Mouse (Mus musculus) ES-Bruce4 (cell line): ENCODE results near the gene Mylk. TPM values are rescaled to one million over a fixed set of nuclear protein-coding genes. Genes with fewer than 3 reads are reported as not detected.

Experiments used
- H3K27ac ChIP-seq: 2 replicates; pipeline ENCODE4 v1.5.1; 2012; ENCODE audit warnings: low read length, inconsistent platforms; ENCODE audit not compliant: insufficient read depth
- H3K27me3 ChIP-seq: 2 replicates; pipeline ENCODE4 v1.6.1; 2012; ENCODE audit warnings: mild to moderate bottlenecking, low read length, inconsistent platforms; ENCODE audit not compliant: control insufficient read depth, poor library complexity, insufficient read depth, severe bottlenecking
- H3K36me3 ChIP-seq: 2 replicates; pipeline ENCODE4 v1.6.1; 2012; ENCODE audit warnings: inconsistent platforms, mild to moderate bottlenecking, low read length, moderate library complexity; ENCODE audit not compliant: control insufficient read depth, poor library complexity, insufficient read depth, severe bottlenecking
- H3K4me1 ChIP-seq: one replicate; pipeline ENCODE4 v1.8.1; 2011; ENCODE audit warnings: low read length; ENCODE audit not compliant: control insufficient read depth, insufficient read depth
- H3K4me3 ChIP-seq: 2 replicates; pipeline ENCODE4 v1.5.1; 2011; ENCODE audit warnings: low read depth, mild to moderate bottlenecking, low read length
- H3K9ac ChIP-seq: 2 replicates; pipeline ENCODE4 v1.6.1; 2012; ENCODE audit warnings: low read depth, mild to moderate bottlenecking, inconsistent platforms; ENCODE audit not compliant: poor library complexity, severe bottlenecking
- H3K9me3 ChIP-seq: replicated peaks from 2 replicates; pipeline ENCODE4 v1.6.1; 2012; ENCODE audit warnings: mild to moderate bottlenecking, low read length, inconsistent platforms; ENCODE audit not compliant: control insufficient read depth, poor library complexity, insufficient read depth, severe bottlenecking
- CTCF ChIP-seq: IDR thresholded peaks from one replicate; pipeline ENCODE4 v1.8.1; 2011; ENCODE audit warnings: low read depth, low read length
- EP300 ChIP-seq: IDR thresholded peaks from 2 replicates; pipeline ENCODE4 v1.6.1; 2011; ENCODE audit warnings: low read depth, low read length; ENCODE audit not compliant: insufficient read depth
- POLR2A ChIP-seq: IDR thresholded peaks from one replicate; pipeline ENCODE4 v1.8.1; 2011; ENCODE audit warnings: low read length; ENCODE audit not compliant: insufficient read depth
- polyA plus RNA-seq: library from polyadenylated mRNA; stranded (reverse); fragments of >200 nt; gene quantifications from 2 replicates; pipeline ENCODE4 v1.2.4, GENCODE M21; 2011; ENCODE audit warnings: low read depth; ENCODE audit not compliant: missing spikeins, insufficient read depth, insufficient read length

Gene Mylk
- polyA plus RNA-seq, 1 experiment = 1.4 TPM

GRCm38 (mm10) chr16:35004356-35004755 is 259.3 kb downstream of the Mylk start:
- H3K9ac ChIP-seq = no peak overlapping the region

GRCm38 (mm10) chr16:35004756-35005155 is 259.7 kb downstream of the Mylk start:
- Histone ChIP-seq H3K9me3 (no peaks in the 10 kb centered on the region), H3K36me3 (no peaks in the 10 kb centered on the region), H3K27me3 (no peaks in the 10 kb centered on the region), H3K4me1 (no peaks in the 10 kb centered on the region), H3K27ac (no peak overlapping the region), H3K4me3 (no peak overlapping the region), H3K9ac (no peak overlapping the region)
- TF ChIP-seq EP300 (no peak), CTCF (no peak), POLR2A (no peak)

More at GRCm38 (mm10) chr16:35004356-35004755, 259.3 kb downstream of the Mylk start:
- no peak overlapping the region for H3K27ac ChIP-seq
- H3K27me3 ChIP-seq = no peaks in the 10 kb centered on the region
- no peak overlapping the region for H3K4me3 ChIP-seq
- H3K36me3 ChIP-seq = no peaks in the 10 kb centered on the region
- H3K9me3 ChIP-seq = no peaks in the 10 kb centered on the region
- TF ChIP-seq POLR2A (no peak), CTCF (no peak), EP300 (no peak)
- H3K4me1 ChIP-seq = no peaks in the 10 kb centered on the region

DNA sequence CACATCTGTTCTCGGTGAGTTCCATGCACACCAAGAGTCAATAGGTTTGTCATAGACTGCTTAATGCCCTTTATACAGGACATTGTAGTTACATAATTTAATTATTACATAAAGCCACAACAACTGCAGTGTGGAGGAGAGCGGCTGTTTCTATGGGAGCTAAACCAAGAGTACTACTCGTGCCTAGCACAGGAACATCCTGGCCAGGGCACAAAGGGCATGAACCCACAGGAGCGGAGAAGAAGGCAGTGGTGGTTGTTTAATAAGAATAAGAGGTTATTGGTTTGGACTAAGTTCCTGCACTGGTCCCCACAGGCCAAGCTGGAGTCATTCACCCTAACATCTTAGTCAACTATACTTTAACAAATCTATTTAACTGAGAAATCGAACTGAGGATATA is 261.2 kb downstream of the Mylk start:
- H3K4me3 ChIP-seq = no peak overlapping the region
- no peak overlapping the region for H3K9ac ChIP-seq
- TF ChIP-seq CTCF (no peak), POLR2A (no peak), EP300 (no peak)
- no peaks in the 10 kb centered on the region for H3K9me3 ChIP-seq
- no peaks in the 10 kb centered on the region for H3K27me3 ChIP-seq
- H3K36me3 ChIP-seq = no peaks in the 10 kb centered on the region
- no peak overlapping the region for H3K27ac ChIP-seq
- no peaks in the 10 kb centered on the region for H3K4me1 ChIP-seq

DNA sequence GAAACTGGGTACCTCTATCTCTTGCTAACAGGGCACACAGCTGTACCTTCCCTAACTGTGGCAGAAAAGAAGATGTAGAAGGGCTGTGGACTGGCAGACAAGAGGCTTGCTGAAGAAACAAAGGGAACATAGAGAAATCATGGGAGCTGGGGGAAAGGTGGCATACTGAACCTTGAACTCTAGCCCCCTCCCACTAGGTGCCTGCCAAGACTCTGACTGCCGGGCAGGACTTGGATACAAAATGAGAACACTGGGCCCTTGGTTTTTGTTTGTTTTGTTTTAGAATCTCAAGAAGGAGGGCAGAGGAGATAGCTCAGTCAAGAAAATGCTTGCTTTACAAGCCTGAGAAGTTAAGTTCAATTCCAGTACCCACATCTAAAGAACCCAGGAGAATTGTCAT is 262.4 kb downstream of the Mylk start:
- Histone ChIP-seq H3K27me3 (no peaks in the 10 kb centered on the region), H3K4me3 (no peak overlapping the region), H3K4me1 (no peaks in the 10 kb centered on the region), H3K36me3 (no peaks in the 10 kb centered on the region), H3K9ac (no peak overlapping the region), H3K27ac (no peak overlapping the region), H3K9me3 (no peaks in the 10 kb centered on the region)
- TF ChIP-seq CTCF (no peak), POLR2A (no peak), EP300 (no peak)

GRCm38 (mm10) chr16:35008447-35008846 is 263.4 kb downstream of the Mylk start:
- H3K9ac ChIP-seq = no peak overlapping the region
- H3K9me3 ChIP-seq = no peaks in the 10 kb centered on the region
- H3K4me1 ChIP-seq = no peaks in the 10 kb centered on the region
- no peak overlapping the region for H3K4me3 ChIP-seq
- no peaks in the 10 kb centered on the region for H3K27me3 ChIP-seq
- TF ChIP-seq CTCF (no peak), EP300 (no peak), POLR2A (no peak)
- no peak overlapping the region for H3K27ac ChIP-seq
- no peaks in the 10 kb centered on the region for H3K36me3 ChIP-seq

DNA sequence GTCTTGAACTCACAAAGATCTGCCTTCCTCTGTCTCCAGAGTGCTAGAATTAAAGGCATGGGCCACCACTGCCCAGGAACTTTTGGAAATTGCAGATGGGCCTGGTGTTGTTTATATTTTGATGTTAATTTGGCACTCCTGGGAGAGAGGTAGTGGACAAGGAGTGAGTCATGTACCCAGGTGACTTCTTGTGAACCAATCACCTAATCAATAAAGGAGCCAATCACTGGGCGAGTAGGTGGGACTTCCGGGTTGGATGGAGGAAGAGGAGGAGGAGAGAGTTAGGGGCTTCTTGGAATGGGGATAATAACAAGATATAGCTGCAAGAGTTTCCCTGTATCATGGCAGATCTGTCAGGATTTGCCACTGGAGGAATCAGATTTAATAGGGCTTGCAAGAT is 268.5 kb downstream of the Mylk start:
- H3K27me3 ChIP-seq = no peaks in the 10 kb centered on the region
- no peak overlapping the region for H3K27ac ChIP-seq
- H3K9ac ChIP-seq = no peak overlapping the region
- H3K9me3 ChIP-seq = no peaks in the 10 kb centered on the region
- no peaks in the 10 kb centered on the region for H3K36me3 ChIP-seq
- no peak for TF ChIP-seq CTCF
- TF ChIP-seq POLR2A = no peak
- no peak for TF ChIP-seq EP300
- no peaks in the 10 kb centered on the region for H3K4me1 ChIP-seq
- H3K4me3 ChIP-seq = peak overlapping the region; percentile 88

GRCm38 (mm10) chr16:35016491-35016890 is 271.5 kb downstream of the Mylk start:
- Histone ChIP-seq H3K9me3 (no peaks in the 10 kb centered on the region), H3K36me3 (no peaks in the 10 kb centered on the region), H3K4me3 (no peak overlapping the region), H3K9ac (no peak overlapping the region), H3K4me1 (no peaks in the 10 kb centered on the region), H3K27me3 (no peaks in the 10 kb centered on the region), H3K27ac (peak overlapping the region; percentile 65; the same call in 1 of the 2 replicates)
- TF ChIP-seq POLR2A (no peak), CTCF (no peak), EP300 (no peak; the same call in 1 of the 2 replicates)
